Mouse (Mus musculus) liver, embryonic 16.5 days (tissue): Measurements from ENCODE around the gene Slc9a1. TPM values are rescaled to one million over a fixed set of nuclear protein-coding genes. Genes with fewer than 3 reads are reported as not detected.

Source experiments
- ATAC-seq: fragments of 200-750 bp; cut with Nextera tagmentation; 2 replicates; pipeline ENCODE4 v1.8.0; 2017; ENCODE audit warnings: low read depth, mild to moderate bottlenecking, moderate number of reproducible peaks, moderate library complexity
- H3K27ac ChIP-seq: fragments of 300-500 bp; sonication (generic); 2 replicates; pipeline ENCODE4 v1.5.1; 2014; ENCODE audit warnings: mild to moderate bottlenecking, low read length
- H3K27me3 ChIP-seq: fragments of 300-500 bp; sonication (generic); 2 replicates; pipeline ENCODE4 v1.6.1; 2014; ENCODE audit warnings: low read depth, low read length, mixed read lengths; ENCODE audit not compliant: control insufficient read depth, insufficient read depth
- H3K36me3 ChIP-seq: fragments of 300-500 bp; sonication (generic); 2 replicates; pipeline ENCODE4 v1.6.1; 2014; ENCODE audit warnings: mild to moderate bottlenecking; ENCODE audit not compliant: control insufficient read depth, insufficient read depth
- H3K4me1 ChIP-seq: fragments of 300-500 bp; sonication (generic); 2 replicates; pipeline ENCODE4 v1.6.1; 2014; ENCODE audit warnings: low read depth, low read length, mixed read lengths; ENCODE audit not compliant: control insufficient read depth
- H3K4me2 ChIP-seq: fragments of 300-500 bp; sonication (generic); 2 replicates; pipeline ENCODE4 v1.6.1; 2014; ENCODE audit warnings: low read depth, low read length, mixed read lengths
- H3K4me3 ChIP-seq: fragments of 300-500 bp; sonication (generic); 2 replicates; pipeline ENCODE4 v1.5.1; 2014; ENCODE audit warnings: low read depth, mild to moderate bottlenecking, low read length
- H3K9ac ChIP-seq: fragments of 300-500 bp; sonication (generic); 2 replicates; pipeline ENCODE4 v1.6.1; 2014; ENCODE audit warnings: low read depth, low read length
- H3K9me3 ChIP-seq: fragments of 300-500 bp; sonication (generic); replicated peaks from 2 replicates; pipeline ENCODE4 v1.6.1; 2016; ENCODE audit warnings: low read length; ENCODE audit not compliant: control insufficient read depth
- WGBS: fragments of 180-500 bp; shearing (Covaris S2); extraction: QIAGEN DNeasy Blood & Tissue Kit; methylation state at CpG from one replicate; pipeline ENCODE4 v1.1.7; 2014; ENCODE audit not compliant: insufficient replicate concordance; 5-methylcytosine and 5-hydroxymethylcytosine counted together
- polyA plus RNA-seq: library from polyadenylated mRNA; unstranded; fragments of >200 nt; fragmentation: Nextera tagmentation; extraction: Ambion mirVana; gene quantifications from 2 replicates; pipeline ENCODE4 v1.2.1, GENCODE M21; 2015

Slc9a1 gene
- polyA plus RNA-seq, 1 experiment from 2014 or later, result 3.3 TPM

DNA sequence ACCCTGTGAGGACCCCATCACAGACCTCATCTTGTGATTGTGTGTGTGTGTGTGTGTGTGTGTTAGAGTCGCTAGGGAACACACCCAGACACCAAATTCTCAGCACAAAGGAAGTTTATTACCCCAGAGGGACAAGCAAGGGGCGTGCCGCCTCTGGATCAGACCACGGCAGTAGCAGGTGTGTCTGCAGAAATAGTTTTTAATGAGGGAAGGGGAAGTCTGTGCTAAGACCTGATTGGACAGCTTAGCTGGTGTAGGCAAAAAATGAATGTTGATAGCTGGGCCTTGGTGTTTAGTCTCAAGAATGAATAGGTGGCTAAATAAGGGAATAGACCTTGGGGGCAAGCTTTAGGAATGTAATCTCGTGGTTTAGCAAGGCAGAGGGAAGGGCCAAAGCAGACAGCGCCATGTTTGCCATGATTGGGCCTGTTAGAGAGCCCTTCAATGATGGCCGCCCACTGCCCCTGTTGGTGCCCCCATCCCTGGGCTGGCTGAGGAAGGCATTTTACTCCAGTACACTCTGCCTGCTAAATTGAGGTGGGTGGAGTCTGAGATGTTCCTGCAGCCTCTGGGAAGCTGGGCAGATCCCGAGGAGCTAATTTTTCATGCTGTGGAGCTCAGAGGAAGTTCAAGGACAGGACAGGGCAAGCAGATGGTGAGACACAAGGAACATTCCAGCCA lies 79.3 kb downstream of the Slc9a1 start:
- Histone ChIP-seq H3K36me3 (no peaks in the 10 kb centered on the region), H3K4me2 (no peak overlapping the region), H3K4me1 (no peaks in the 10 kb centered on the region), H3K9ac (no peak overlapping the region), H3K9me3 (no peaks in the 10 kb centered on the region), H3K4me3 (no peak overlapping the region), H3K27ac (no peak overlapping the region), H3K27me3 (no peaks in the 10 kb centered on the region)
- ATAC-seq, result no peak
- WGBS, result 47% methylated on average over 8 of the region's 8 CpGs

DNA sequence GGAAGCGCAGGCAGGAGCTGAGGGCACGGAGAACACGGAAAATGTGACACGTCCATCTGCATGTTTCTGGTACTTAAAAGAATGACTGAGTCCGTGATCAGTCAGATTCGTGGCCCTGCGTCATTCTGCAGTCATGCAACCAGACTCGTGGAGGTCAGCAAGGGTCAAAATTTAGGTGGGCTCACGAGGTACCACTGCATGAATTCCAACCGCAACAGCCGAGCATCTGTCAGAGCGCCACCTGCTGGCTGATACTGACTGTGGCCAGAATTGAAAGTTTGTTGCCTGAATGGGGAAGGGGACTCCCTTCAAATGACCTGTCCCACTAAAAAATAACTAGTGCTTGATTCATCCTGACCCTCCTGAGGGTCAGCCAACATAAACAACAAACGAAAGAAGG lies 80.2 kb downstream of the Slc9a1 start:
- 19% methylated on average over 13 of the region's 13 CpGs for WGBS
- H3K27ac ChIP-seq, result no peak overlapping the region
- no peak overlapping the region for H3K9ac ChIP-seq
- H3K4me2 ChIP-seq, result no peak overlapping the region
- H3K4me1 ChIP-seq, result no peaks in the 10 kb centered on the region
- no peaks in the 10 kb centered on the region for H3K9me3 ChIP-seq
- H3K36me3 ChIP-seq, result no peaks in the 10 kb centered on the region
- H3K27me3 ChIP-seq, result no peaks in the 10 kb centered on the region
- no peak for ATAC-seq
- no peak overlapping the region for H3K4me3 ChIP-seq

DNA sequence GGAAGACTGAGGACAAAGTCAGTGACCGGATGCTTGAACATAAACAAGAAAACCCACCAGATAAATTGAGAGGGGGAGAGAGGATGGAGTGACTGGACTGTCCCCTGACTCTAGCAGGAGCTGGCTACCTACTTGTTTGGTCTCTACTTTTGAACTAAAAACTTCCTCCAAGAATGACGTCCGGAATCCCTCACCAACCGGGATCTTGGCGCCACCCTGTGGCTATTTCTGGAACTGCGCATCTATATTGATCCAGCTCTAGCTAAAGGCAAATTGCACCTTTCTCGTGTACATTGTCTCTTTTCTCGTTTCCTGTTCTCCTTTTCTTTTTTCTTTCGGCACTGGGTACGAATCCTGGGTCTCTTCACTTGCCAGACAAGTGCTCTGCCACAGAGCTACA lies 82.0 kb downstream of the Slc9a1 start:
- no peaks in the 10 kb centered on the region for H3K9me3 ChIP-seq
- no peaks in the 10 kb centered on the region for H3K36me3 ChIP-seq
- H3K4me2 ChIP-seq, result no peak overlapping the region
- no peak for ATAC-seq
- H3K4me1 ChIP-seq, result no peaks in the 10 kb centered on the region
- WGBS, result 4% methylated on average over 10 of the region's 10 CpGs
- H3K27ac ChIP-seq, result no peak overlapping the region
- no peak overlapping the region for H3K9ac ChIP-seq
- no peak overlapping the region for H3K4me3 ChIP-seq
- no peaks in the 10 kb centered on the region for H3K27me3 ChIP-seq

DNA sequence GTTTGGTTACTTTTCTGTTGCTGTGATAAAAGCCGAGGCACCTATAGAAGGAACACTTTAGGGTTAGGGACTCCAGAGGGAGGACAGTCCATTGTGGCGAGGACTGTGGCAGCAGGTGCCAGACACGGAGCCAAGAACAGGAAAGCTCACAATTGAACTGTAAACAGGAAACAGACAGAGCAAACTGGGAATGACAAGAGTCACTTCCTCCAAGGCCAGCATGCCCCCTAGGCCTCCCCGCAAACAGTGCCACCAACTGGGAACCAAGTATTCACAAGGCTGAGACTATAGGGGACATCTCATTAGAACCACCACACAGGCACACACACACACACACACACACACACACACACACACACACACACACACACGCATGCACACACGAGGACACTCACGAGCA lies 82.9 kb downstream of the Slc9a1 start:
- WGBS, result 45% methylated on average over 7 of the region's 7 CpGs
- no peaks in the 10 kb centered on the region for H3K27me3 ChIP-seq
- no peaks in the 10 kb centered on the region for H3K9me3 ChIP-seq
- H3K4me3 ChIP-seq, result no peak overlapping the region
- H3K4me1 ChIP-seq, result no peaks in the 10 kb centered on the region
- H3K9ac ChIP-seq, result no peak overlapping the region
- no peaks in the 10 kb centered on the region for H3K36me3 ChIP-seq
- no peak for ATAC-seq
- H3K27ac ChIP-seq, result no peak overlapping the region
- no peak overlapping the region for H3K4me2 ChIP-seq

DNA sequence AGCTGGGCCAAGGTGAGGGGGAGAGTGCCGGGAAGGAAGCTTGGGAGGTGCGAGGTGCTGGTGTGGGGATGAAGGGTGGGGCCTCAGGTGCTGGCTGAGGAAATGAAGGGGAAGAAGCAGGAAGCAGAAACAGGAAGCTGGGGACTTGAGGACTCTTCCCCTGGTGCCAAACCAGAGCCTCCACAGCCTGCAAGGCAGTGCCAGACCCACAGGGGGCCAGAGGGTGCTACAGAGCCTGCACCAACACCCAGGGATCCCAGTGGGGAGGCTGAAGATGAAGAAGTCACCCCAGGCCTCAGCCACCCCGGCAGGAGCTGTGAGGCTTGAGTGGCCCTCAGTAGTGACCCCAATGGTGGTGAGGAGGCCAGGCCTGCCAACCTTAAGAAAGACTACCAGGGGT lies 88.5 kb downstream of the Slc9a1 start:
- Histone ChIP-seq H3K9me3 (no peaks in the 10 kb centered on the region), H3K27me3 (no peaks in the 10 kb centered on the region), H3K36me3 (no peaks in the 10 kb centered on the region), H3K27ac (no peak overlapping the region), H3K4me3 (no peak overlapping the region), H3K4me2 (no peak overlapping the region), H3K9ac (no peak overlapping the region), H3K4me1 (no peaks in the 10 kb centered on the region)
- 37% methylated on average over 3 of the region's 3 CpGs for WGBS
- no peak for ATAC-seq

DNA sequence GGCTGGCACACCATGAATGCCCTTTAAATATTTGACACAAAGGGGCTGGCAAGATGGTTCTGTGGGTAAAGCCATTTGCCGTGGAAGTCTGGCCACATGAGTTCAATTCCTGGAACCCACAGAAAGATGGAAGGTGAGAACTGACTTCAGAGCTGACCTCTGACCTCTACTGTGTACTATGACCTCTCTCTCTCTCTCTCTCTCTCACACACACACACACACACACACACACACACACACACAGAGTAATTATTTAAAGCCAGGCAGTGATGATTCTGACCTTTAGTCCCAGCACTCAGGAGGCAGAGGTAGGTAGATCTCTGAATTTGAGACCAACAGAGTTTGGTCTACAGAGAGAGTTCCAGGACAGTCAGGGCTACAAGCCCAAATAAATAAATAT lies 90.5 kb downstream of the Slc9a1 start:
- Histone ChIP-seq H3K4me3 (no peak overlapping the region), H3K9ac (no peak overlapping the region), H3K9me3 (no peaks in the 10 kb centered on the region), H3K36me3 (no peaks in the 10 kb centered on the region), H3K27me3 (no peaks in the 10 kb centered on the region), H3K4me2 (no peak overlapping the region), H3K27ac (no peak overlapping the region), H3K4me1 (no peaks in the 10 kb centered on the region)
- WGBS, result 59% methylated on average over 1 of the region's 1 CpGs
- no peak for ATAC-seq

DNA sequence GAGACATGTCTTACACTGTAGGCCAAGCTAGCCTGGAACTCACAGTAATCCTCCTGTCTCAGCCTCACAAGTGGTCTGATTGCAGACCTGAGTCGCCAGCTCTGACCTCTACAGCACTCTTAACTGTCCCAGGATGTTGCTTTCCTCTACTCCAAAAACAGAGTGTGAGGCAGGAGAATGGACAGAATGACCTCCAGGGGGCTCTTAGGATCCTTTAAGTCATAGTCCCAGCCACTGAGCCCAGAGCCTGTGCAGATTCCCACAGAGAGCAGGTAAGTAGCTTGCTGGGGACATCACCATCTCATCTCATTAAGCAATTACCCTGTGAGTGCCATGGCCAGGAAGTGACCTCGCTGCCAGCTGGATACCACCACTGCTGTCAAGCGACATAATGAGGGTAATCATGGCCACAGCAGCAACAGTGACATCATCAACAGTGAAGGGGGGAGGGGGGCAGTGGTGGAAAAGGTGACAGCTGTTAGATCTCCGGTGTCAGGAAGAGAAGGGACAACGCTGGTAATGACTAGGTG lies 91.4 kb downstream of the Slc9a1 start:
- Histone ChIP-seq H3K36me3 (no peaks in the 10 kb centered on the region), H3K4me1 (no peaks in the 10 kb centered on the region), H3K27me3 (no peaks in the 10 kb centered on the region), H3K4me3 (no peak overlapping the region), H3K9ac (no peak overlapping the region), H3K9me3 (no peaks in the 10 kb centered on the region), H3K27ac (no peak overlapping the region), H3K4me2 (no peak overlapping the region)
- no peak for ATAC-seq
- 58% methylated on average over 5 of the region's 5 CpGs for WGBS

DNA sequence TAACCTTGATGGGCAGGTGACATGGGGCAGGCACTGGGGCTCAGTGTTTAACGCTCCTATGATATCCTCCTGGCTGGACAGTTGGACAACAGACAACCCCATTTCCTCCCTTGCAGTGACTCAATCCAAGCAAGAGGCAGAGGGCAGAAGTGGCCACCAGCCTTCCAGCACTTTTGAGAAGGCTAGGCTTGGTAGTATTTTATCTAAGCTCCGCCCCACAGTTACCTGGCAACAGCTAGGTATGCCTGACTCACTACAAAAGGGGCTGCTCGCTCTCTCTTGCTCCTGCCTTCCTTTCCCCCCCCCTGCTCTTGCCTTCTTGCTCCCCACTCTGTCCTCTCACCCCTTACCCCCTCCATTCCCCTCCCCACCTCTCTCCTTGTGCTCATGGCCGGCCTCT lies 91.9 kb downstream of the Slc9a1 start:
- Histone ChIP-seq H3K9me3 (no peaks in the 10 kb centered on the region), H3K4me1 (no peaks in the 10 kb centered on the region), H3K4me3 (no peak overlapping the region), H3K36me3 (no peaks in the 10 kb centered on the region), H3K4me2 (no peak overlapping the region), H3K27ac (no peak overlapping the region), H3K27me3 (no peaks in the 10 kb centered on the region), H3K9ac (no peak overlapping the region)
- ATAC-seq, result no peak
- WGBS, result 73% methylated on average over 4 of the region's 4 CpGs

DNA sequence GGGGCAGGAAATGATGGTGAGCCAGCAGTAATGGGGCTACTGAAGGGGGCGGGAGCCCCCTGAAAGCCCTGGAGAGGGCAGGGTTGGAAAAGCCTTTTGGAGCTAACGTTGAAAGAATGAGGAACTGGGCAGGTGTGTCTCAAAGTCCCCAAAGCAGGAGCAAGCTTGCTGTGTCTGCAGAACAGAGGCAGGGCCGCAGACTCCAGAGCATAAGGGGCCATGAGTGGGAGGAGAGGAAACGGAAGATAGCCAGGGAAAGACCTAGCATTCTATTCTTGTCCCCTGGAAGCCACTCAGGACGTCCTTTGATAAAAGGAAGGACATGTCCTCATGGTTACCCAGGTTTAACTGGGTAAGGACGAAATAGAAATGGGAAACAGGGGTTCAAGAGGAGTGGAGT lies 93.7 kb downstream of the Slc9a1 start:
- peaks cover 6% of the 10 kb centered on the region for H3K27me3 ChIP-seq
- no peak for ATAC-seq
- no peak overlapping the region; the same call in 1 of the 2 replicates for H3K27ac ChIP-seq
- no peak overlapping the region for H3K9ac ChIP-seq
- no peaks in the 10 kb centered on the region for H3K9me3 ChIP-seq
- H3K4me2 ChIP-seq, result no peak overlapping the region
- H3K4me1 ChIP-seq, result peaks cover 1% of the 10 kb centered on the region
- H3K4me3 ChIP-seq, result no peak overlapping the region
- 28% methylated on average over 6 of the region's 6 CpGs for WGBS
- H3K36me3 ChIP-seq, result no peaks in the 10 kb centered on the region
